23 mouse cellular contexts compared by ENCODE assay signal in genomic region chr9:86453626-86454025, GRCm38 (mm10). TPM values are rescaled to one million over a fixed set of nuclear protein-coding genes. Genes with fewer than 3 reads are reported as not detected.
DNase-seq lines count a peak whose midpoint lies in the region; ATAC-seq and TF ChIP-seq lines count a peak whose summit lies in the region.
"Had no signal": no experiment of that assay in that cellular context is flagged by ENCODE, and none has a peak within 500 bp of the region (broad histone marks: within the 10 kb centered on the region; RNA-seq: fewer than 3 reads in every experiment).

No protein-coding gene starts in this region.

- DNase-seq in heart, adult 11 months = peak; percentile 33
- no peak for DNase-seq in heart, adult 9 months (ENCODE audit: low spot score in 2 of 2)
- peak; percentile 65 for DNase-seq in R1 (ENCODE audit: low read depth, low spot score)
- no peak for DNase-seq in kidney, postnatal 4 days
- DNase-seq: adrenal gland, adult 8-10 months; adrenal gland, postnatal 14 days; adrenal gland, postnatal 36 days; B cell, adult 2 months; cerebellum, adult 11-12 months; cerebellum, adult 2 months; cerebellum, adult 9-10 months; cerebellum, postnatal 10 days; cerebellum, postnatal 25 days; forebrain, postnatal 0 days had no signal

- ATAC-seq in activated CD4-positive, CD25-positive, alpha-beta regulatory T cell, adult 4 months = no peak
- no peak for ATAC-seq in CD4-positive, CD25-positive, alpha-beta regulatory T cell, adult 4 months
- ATAC-seq: forebrain, embryonic 15.5 days; forebrain, postnatal 0 days had no signal

- no peak for TF ChIP-seq CTCF in embryonic fibroblast, embryonic 13.5 days (IDR thresholded peaks at IDR 0.05; ENCODE audit: borderline replicate concordance, insufficient read depth, low read length)

- peak overlapping the region; percentile 27; the same call in 1 of the 2 replicates for H3K27ac ChIP-seq in embryonic fibroblast, embryonic 13.5 days (ENCODE audit: insufficient read depth, low read length)
- H3K27ac ChIP-seq: embryonic facial prominence, embryonic 10.5 days; embryonic facial prominence, embryonic 12.5 days; forebrain, embryonic 10.5 days; forebrain, embryonic 12.5 days; forebrain, embryonic 15.5 days had no signal

- no peak overlapping the region for H3K4me3 ChIP-seq in embryonic fibroblast, embryonic 13.5 days (ENCODE audit: insufficient read depth, low read length)
- H3K4me3 ChIP-seq: embryonic facial prominence, embryonic 10.5 days; embryonic facial prominence, embryonic 12.5 days; erythroblast, embryonic 14.5 days; forebrain, embryonic 10.5 days; forebrain, embryonic 12.5 days; forebrain, embryonic 15.5 days had no signal

- peaks cover 6% of the 10 kb centered on the region for H3K4me1 ChIP-seq in embryonic fibroblast, embryonic 13.5 days (ENCODE audit: control insufficient read depth, insufficient read depth, low read length)

- TF ChIP-seq POLR2A in embryonic fibroblast, embryonic 13.5 days (IDR thresholded peaks at IDR 0.05; ENCODE audit: low read depth, low read length) = no peak

RNA-seq across cellular contexts. Expression of gene Ube2cbp, which starts 11.1 kb away (rescaled TPM):
- polyA plus RNA-seq in embryonic fibroblast, embryonic 13.5 days (2011; ENCODE audit: insufficient read length, low read depth, missing spikeins) = 1.1 and 1.8 TPM in 2 replicates
- polyA plus RNA-seq in activated CD4-positive, CD25-positive, alpha-beta regulatory T cell, adult 4 months (2017; shearing (Covaris generic)) = 1 to 10 TPM; 2.3 to 3.4 TPM
- polyA plus RNA-seq in CD4-positive, CD25-positive, alpha-beta regulatory T cell, adult 4 months (2017; shearing (Covaris generic)) = 1 to 10 TPM; 4.6 to 8.2 TPM
- polyA plus RNA-seq: erythroblast, embryonic 14.5 days had no signal

RNA-seq across cellular contexts. Expression of gene Dop1a, which starts 13.3 kb away (rescaled TPM):
- 24.9 and 27.5 TPM in 2 replicates for polyA plus RNA-seq in embryonic fibroblast, embryonic 13.5 days (2011; ENCODE audit: insufficient read length, low read depth, missing spikeins)
- 10 to 100 TPM; 20.3 to 31.1 TPM for polyA plus RNA-seq in activated CD4-positive, CD25-positive, alpha-beta regulatory T cell, adult 4 months (2017; shearing (Covaris generic))
- 10 to 100 TPM; 27.9 to 28.8 TPM for polyA plus RNA-seq in CD4-positive, CD25-positive, alpha-beta regulatory T cell, adult 4 months (2017; shearing (Covaris generic))

Comparison
In these comparisons a context has a peak if more than half of its experiments do, and no peak if none do; other contexts are left out.
1. DNase-seq: peak in heart, adult 11 months (single experiment) and R1 (single experiment); none in heart, adult 9 months (0 of 2) and kidney, postnatal 4 days (0 of 2).